Mouse (Mus musculus): ENCODE measurements around the gene Pak1.
"Not testable (repeated sequence)": the region's sequence is repeated elsewhere in the genome, so short reads cannot be mapped to it uniquely, and the experiment has no call there.

Gene Pak1

DNA sequence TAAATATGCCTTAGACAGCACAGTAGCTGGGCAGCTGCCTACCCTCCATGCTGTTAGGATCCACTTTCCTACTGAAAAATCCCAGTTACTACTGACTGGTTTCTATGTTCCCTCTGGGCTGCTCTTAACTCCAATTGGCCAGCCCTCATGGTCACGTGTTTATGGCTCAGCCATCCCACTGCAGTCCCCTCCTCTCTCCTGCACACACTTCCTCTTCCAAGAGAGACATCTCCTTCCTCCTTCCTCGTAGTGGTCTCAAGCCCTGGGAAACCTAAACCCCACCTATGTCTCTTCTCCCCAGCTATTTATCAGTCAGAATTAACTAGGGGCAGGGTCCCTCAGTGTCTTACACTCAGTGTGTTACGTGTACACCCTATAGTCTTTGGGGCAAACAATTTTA is 61.2 kb downstream of the Pak1 start:
- DNase-seq (ENCODE audit: low read depth): not testable (repeated sequence)

DNA sequence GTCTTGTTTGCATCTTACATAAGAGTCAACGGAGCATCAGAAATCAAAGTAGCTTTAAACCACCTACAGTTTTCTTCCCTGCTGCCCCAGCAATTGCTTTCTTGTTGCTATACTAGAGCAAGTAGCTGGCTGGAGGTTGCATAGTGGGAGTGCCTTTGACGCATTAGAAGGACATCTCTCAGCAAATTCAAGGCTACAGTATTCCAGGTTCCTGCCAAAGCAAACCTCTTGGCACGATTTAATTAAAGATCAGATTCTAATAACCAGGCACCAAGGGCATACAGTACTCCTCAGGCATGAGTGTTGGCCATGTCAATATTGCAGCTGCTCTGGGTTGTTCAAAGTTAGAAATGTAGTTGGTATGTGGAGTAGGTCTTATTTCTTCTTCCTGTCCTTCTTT is 62.0 kb downstream of the Pak1 start:
- no peak for DNase-seq (ENCODE audit: low read depth)

DNA sequence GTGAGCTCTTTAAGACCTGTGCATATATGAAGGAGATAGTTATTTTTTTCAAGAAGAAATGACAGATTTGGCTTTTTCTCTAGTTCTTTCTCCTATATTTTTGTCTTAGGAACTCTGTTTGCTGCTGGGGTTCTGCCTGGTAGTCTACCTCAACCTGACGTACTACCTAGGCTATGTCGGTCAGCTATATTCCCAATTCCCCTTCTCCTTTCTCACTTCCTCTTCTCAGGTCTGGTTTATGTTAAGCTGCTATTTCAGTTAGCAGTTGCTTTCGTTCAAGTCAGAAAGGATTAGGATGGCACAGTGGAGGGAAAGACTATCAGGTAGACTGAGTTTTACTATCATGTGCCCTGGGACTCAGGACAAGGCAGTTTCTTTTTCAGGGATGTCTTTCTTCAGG is 75.2 kb downstream of the Pak1 start:
- DNase-seq (ENCODE audit: low read depth): no peak

DNA sequence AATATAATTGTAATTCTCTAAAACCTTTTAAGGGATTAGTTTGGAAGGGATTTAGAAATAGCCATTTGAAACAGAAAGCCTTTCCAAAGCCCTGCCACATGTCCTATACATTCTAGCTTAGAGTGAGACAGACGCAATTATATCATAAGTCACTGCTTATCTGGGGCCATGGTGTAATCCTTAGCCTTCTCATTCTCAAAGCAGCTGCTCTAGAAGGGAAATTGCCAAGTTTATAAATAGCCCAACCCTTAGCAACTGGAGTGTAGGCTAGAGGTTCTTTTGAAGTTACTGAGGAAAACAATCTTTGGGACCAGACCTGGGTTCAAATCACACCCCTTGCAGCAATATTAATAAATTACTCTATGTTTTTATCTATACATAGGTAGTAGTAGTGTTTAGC is 76.2 kb downstream of the Pak1 start:
- no peak for DNase-seq (ENCODE audit: low read depth)

DNA sequence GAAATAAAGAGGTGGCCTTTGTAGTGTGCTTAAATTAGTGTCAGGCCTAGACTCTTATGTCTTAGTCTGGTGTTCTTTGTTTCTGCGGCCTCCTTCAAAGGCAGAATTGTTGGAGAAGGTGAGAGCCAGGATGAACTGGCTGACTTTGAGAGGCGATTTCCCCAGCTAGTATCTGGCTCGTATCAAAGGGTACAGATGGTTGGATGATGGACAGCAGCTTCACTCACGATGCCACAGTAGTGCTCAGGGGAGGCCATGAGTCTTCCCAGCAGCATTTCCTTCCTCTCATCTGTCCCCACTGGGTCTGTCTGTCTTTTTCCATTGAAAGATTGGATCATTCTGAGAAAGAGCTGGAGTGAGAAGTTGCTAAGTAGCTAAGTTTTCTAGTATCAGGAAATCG is 79.5 kb downstream of the Pak1 start:
- no peak for DNase-seq (ENCODE audit: low read depth)

DNA sequence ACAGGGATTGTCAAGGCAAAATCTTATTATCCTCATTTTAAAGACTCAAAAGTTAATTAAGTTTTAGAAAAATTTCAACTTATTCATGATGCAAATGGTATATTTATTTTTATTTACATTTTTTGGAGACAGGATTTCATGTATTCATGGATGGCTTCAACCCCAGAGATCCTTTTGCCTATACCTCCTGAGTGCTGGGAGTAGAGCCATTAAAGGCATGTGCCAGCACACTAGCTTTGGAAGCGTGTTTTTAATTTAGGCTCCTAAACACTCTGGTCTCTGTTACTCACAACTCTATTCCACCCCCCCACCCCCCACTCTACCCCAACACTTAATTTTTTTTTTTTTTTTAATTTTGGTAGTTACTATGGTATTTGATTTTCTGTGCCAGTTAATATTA is 80.4 kb downstream of the Pak1 start:
- no peak for DNase-seq (ENCODE audit: low read depth)

DNA sequence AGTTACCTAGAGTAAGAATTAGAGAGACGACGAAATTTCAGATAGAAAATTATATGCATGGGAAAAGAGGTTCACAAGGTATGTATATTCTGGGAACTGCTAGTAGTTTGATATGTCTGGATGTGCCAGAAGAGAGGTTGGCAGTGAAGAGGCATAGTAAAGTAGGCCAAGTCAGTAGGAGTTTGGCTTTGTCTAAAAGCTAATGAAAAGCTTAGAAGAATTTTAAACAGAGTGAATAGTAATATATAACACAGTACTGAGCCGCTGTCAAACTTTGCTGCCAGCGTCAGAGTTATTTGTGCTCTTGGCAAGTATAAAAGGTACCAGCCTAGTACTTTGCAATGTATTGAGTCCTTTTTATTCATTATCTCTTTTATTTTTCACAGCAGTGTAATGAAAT is 84.1 kb downstream of the Pak1 start:
- no peak for DNase-seq (ENCODE audit: low read depth)

DNA sequence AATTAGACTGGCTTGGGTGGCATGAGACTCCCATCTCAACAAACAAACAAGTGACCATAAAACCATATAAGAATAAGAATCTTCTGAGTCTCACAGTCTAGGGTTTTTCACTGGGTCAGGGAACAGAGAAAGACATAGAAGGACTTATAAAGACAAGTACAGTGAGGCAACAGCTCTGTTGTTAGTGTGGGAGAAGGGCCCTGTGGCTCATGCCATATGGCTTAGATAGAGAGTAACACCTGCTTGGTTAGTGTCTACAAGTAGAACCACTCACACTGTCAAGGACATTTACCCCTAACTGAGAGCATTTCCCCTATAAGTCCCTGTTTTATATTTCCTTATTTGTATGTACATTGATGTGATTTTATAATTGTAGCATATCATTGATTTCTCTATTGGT is 85.0 kb downstream of the Pak1 start:
- DNase-seq (ENCODE audit: low read depth): no peak

DNA sequence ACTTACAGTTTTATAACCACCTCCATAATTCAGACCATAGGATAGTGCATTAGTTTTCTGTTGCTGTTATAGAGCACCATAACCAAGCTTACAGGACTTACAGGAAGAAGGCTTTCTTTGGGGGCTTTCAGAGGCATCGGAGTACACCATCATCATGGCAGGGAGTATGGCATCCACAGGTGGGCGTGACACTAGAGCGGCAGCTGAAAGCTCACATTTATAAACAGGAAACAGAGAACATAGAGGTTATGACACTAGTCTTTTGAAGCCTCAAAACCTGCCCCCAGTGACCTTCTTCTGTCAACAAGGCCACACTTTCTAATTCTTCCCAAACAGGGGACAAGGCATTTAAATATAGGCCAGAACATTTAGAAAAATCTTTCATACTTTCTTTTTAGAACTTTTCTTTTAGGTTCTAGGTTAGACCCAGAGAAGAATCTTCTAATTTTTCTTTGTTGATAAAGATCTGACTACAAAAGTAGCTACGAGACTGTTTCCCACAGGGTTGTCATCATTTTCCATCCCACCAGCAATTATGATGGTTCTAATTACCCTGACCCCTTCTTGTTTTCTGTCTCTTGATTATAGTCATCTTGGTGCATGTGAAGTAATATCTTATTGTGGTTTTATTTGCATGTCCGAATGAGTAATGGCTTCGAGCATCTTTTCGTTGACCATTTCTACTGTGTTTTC is 89.7 kb downstream of the Pak1 start:
- peak; percentile 45 for DNase-seq (ENCODE audit: low read depth)

DNA sequence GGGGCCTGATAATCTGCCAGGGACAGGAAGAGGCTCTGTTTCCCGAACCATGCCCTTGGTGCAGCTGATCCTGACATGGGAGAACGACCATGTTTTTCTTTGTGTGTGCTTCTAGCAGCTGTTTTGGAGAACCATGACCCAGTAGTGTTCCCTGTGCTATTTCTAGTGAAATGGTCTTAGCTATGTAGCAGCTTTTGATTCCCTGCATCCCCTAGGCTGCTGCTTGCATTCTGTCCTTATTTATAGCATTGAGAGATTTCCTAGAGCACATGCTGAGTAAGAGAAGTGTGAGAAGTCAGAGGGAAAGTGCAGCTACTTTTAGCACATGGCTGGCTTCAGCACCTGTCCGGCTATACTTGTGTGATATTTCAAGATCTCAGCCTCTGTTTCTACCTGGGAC is 123.3 kb downstream of the Pak1 start:
- DNase-seq (ENCODE audit: low read depth): no peak

DNA sequence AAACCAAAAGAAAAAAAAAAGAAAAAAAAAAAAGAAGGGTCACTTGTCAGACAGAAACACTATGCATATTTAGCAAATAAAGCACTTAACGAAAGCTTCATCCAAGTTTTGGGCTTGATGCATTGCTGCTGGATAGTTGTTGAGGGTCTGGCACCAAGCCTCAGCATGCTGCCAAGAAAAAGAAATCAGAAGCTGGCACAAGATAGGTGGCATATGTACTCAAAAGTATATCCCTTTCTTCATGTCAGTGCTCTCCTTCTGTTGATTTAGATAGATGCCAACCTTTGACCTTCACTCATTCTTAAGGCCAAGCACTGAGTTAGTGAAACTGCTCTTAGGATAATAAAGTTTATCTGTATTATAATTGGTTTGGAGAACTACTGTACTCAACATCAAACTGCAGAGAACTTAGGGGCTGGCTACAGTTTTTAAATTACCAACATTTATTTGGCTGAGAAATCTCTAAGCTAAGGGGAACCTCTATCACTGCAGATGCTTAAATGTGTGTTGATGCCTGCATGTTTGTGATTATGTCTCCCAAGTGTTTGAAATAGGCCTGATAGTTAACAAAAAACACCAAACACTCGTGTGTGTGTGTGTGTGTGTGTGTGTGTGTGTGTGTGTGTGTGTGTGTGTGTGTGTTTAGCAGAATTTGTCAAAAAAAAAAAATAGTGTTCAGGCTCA is 126.6 kb downstream of the Pak1 start:
- no peak for DNase-seq (ENCODE audit: low read depth)

DNA sequence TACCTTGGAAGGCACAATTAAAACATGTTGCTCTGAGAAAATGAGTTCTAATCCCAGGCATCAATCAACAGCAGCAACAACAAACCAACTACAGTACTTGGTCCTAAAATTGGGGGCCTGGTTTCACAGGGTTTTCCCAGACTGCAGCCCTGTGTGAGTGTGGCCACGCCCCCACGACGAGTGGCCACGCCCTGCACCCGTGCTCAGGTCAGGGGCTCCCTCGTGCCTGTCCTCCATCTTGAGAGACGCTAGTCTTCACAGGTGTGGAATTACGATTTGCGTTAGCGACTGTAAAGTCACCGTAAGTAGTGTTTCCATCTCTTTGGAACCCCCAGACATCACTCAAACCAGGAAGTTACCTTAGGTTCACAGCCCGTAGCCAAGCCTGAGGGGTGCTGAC is 131.4 kb downstream of the Pak1 start, which contains the start of gene Gdpd4:
TSS of gene Gdpd4 (plus strand) at position 214 of the 400 bp plus-strand sequence.
- DNase-seq (ENCODE audit: low read depth): no peak

DNA sequence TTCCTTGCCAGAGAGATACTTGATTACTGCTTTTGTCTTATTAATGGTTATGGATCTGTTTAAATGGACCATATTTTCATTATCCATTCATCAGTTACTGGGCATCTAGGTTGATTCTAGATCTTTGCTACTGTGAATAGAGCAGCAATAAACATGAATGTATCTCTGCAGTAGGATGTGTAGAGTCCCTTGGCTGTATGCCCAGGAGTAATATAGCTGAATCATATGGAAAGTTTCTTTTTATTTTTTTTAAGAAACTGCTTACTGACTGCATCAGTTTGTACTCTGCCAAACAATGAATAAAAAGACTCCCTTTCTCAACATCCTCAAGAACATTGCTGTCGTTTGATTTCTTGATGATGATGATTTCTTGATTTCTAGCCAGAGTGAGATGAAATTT is 137.5 kb downstream of the Pak1 start:
- no peak for DNase-seq (ENCODE audit: low read depth)

DNA sequence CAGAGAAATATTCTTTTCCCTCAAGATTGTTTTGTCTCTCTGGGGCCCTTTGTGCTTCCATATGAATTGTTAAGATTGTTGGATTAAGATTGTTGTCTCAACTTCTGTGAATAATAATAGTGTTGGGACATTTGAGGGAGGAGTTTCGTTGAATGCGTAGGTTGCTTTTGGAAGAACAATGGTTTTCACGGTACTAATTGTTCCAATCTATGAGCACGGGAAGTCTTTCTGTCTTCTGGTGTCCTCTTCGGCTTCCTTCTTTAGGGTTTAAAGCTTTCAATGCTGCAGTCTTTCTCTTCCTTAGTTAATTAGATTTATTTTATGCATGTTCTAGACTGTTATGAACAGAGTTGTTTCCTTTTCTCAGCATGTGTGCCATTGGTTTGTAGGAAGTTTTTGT is 138.6 kb downstream of the Pak1 start:
- DNase-seq (ENCODE audit: low read depth): no peak

DNA sequence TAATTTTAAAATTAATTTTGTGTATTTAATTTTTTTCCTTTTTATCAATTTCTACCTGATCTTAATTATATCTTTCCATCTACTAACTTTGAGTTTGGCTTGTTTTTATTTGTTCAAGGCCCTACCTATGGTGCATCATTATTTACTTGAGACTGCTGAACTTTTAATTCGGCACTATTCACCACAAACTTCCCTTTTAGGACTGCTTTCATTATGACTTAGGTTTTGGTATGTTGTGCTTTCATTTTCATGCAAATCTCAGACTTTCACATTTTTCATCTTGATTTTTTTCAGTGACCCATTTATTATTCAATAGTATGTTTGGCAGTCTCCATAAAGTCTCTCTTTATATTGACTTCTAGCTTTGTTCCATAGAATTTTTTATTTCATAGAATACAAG is 156.1 kb downstream of the Pak1 start:
- DNase-seq (ENCODE audit: low read depth): no peak

Measured in naive thymus-derived CD4-positive, alpha-beta T cell, adult 2 months (primary cell).